Mouse (Mus musculus): ENCODE data around the gene Nfic.

- TF ChIP-seq CTCF (IDR thresholded peaks at IDR 0.05; ENCODE audit: low read depth): no peak
- TF ChIP-seq EP300 (IDR thresholded peaks at IDR 0.05; ENCODE audit: low read depth): no peak
Measured at GRCm38 (mm10) chr10:81399798-81400308, 55.6 kb downstream of the Nfic start.
